Mouse (Mus musculus): ENCODE results near the gene Esp6. TPM values are rescaled to one million over a fixed set of nuclear protein-coding genes. Genes with fewer than 3 reads are reported as not detected.
"Not testable (repeated sequence)": the region's sequence is repeated elsewhere in the genome, so short reads cannot be mapped to it uniquely, and the experiment has no call there.

Gene Esp6
- not detected in 2 replicates for polyA plus RNA-seq (2014; fragmentation: Nextera tagmentation; extraction: Ambion mirVana)

DNA sequence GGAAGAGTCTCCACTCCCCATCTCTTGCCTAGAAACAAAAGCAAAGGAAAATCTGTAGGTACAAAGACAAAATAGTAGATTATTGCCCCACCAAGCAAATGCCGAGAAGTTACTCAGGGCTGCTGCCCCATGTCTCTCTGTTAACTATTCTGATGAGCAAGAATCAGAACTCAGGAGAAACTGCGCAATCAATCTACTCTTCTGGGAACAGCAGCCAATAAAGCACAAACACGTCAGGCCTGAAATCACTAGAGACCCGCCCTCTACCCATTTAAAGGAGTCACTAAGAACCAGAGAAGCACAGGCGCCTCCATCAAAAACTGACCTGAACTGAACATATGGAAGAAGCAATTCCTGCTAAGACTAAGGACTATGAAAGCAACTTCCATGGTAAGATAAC lies at the start of gene Esp6:
Esp6 (plus strand) TSS at position 301 of the 400 bp plus-strand sequence.
- no peak for ATAC-seq (ENCODE audit: insufficient read depth)
- Histone ChIP-seq H3K4me2 (no peak within 1 kb of the TSS), H3K27me3 (ENCODE audit: insufficient read depth, low read length) (no peaks in the 10 kb centered on the region), H3K4me3 (ENCODE audit: low read depth, low read length) (no peak within 1 kb of the TSS), H3K27ac (ENCODE audit: low read depth) (no peak within 1 kb of the TSS), H3K9me3 (ENCODE audit: low read depth, low read length) (no peaks in the 10 kb centered on the region), H3K36me3 (ENCODE audit: insufficient read depth) (no peaks in the 10 kb centered on the region), H3K4me1 (ENCODE audit: insufficient read depth) (no peaks in the 10 kb centered on the region), H3K9ac (no peak within 1 kb of the TSS)
- no peak for DNase-seq
- 80% methylated on average over 5 of the region's 5 CpGs for WGBS
- TF ChIP-seq CTCF (IDR thresholded peaks at IDR 0.05; ENCODE audit: low read depth), result no peak

- Histone ChIP-seq H3K4me3 (ENCODE audit: low read depth, low read length) (no peak within 1 kb of the TSS), H3K27ac (ENCODE audit: low read depth) (no peak within 1 kb of the TSS), H3K36me3 (ENCODE audit: insufficient read depth) (no peaks in the 10 kb centered on the region), H3K4me1 (ENCODE audit: insufficient read depth) (no peaks in the 10 kb centered on the region), H3K9ac (no peak within 1 kb of the TSS), H3K9me3 (ENCODE audit: low read depth, low read length) (no peaks in the 10 kb centered on the region), H3K4me2 (no peak within 1 kb of the TSS), H3K27me3 (ENCODE audit: insufficient read depth, low read length) (no peaks in the 10 kb centered on the region)
- ATAC-seq (ENCODE audit: insufficient read depth) (peak; percentile 56; the same call in 1 of the 2 replicates), DNase-seq (peak; percentile 11)
- 51% methylated on average over 3 of the region's 3 CpGs for WGBS
- TF ChIP-seq CTCF (IDR thresholded peaks at IDR 0.05; ENCODE audit: low read depth), result no peak
Measured at GRCm38 (mm10) chr17:40519818-40520217, 41.5 kb upstream of the Esp6 start, which contains the start of gene Esp8. TSS of gene Esp8 (plus strand) at chr17:40520022.

GRCm38 (mm10) chr17:40529813-40530212 lies 31.5 kb upstream of the Esp6 start:
- WGBS, result 53% methylated on average over 3 of the region's 3 CpGs
- H3K36me3 ChIP-seq (ENCODE audit: insufficient read depth), result no peaks in the 10 kb centered on the region
- no peaks in the 10 kb centered on the region for H3K27me3 ChIP-seq (ENCODE audit: insufficient read depth, low read length)
- H3K9ac ChIP-seq, result no peak overlapping the region
- ATAC-seq (ENCODE audit: insufficient read depth) (no peak), DNase-seq (no peak)
- TF ChIP-seq CTCF (IDR thresholded peaks at IDR 0.05; ENCODE audit: low read depth), result no peak
- no peaks in the 10 kb centered on the region for H3K9me3 ChIP-seq (ENCODE audit: low read depth, low read length)
- H3K27ac ChIP-seq (ENCODE audit: low read depth), result no peak overlapping the region
- no peak overlapping the region for H3K4me3 ChIP-seq (ENCODE audit: low read depth, low read length)
- H3K4me2 ChIP-seq, result no peak overlapping the region
- no peaks in the 10 kb centered on the region for H3K4me1 ChIP-seq (ENCODE audit: insufficient read depth)

DNA sequence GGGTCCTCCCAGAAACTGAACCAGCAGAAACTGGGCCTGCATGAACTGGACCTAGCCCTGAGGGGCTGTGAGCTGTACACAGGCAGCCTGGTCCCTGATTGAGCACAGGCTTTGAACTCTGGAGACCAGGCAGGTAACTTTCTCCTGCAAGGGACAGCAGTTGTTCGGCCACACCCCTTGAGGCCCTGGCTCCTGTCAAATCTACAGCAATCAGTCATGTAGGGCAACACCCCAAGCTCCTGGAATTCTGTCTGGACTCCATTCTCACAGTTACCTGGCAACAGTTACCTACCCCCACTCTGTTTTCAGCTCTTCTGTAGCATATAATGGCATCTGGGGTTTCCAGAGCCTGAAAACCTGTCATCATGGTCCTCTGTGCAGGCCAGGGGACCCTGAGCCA lies 30.2 kb upstream of the Esp6 start:
- Histone ChIP-seq H3K4me3 (ENCODE audit: low read depth, low read length) (no peak overlapping the region), H3K4me1 (ENCODE audit: insufficient read depth) (no peaks in the 10 kb centered on the region), H3K27ac (ENCODE audit: low read depth) (no peak overlapping the region), H3K4me2 (no peak overlapping the region), H3K27me3 (ENCODE audit: insufficient read depth, low read length) (no peaks in the 10 kb centered on the region), H3K9ac (no peak overlapping the region), H3K36me3 (ENCODE audit: insufficient read depth) (no peaks in the 10 kb centered on the region), H3K9me3 (ENCODE audit: low read depth, low read length) (no peaks in the 10 kb centered on the region)
- 75% methylated on average over 1 of the region's 1 CpGs for WGBS
- no peak for TF ChIP-seq CTCF (IDR thresholded peaks at IDR 0.05; ENCODE audit: low read depth)
- ATAC-seq (ENCODE audit: insufficient read depth) (no peak), DNase-seq (no peak)

GRCm38 (mm10) chr17:40547005-40547404 lies 14.3 kb upstream of the Esp6 start:
- not testable (repeated sequence) for H3K27me3 ChIP-seq (ENCODE audit: insufficient read depth, low read length); H3K4me1 ChIP-seq (ENCODE audit: insufficient read depth); H3K4me3 ChIP-seq (ENCODE audit: low read depth, low read length); H3K9me3 ChIP-seq (ENCODE audit: low read depth, low read length); H3K4me2 ChIP-seq; H3K9ac ChIP-seq; DNase-seq; H3K27ac ChIP-seq (ENCODE audit: low read depth); H3K36me3 ChIP-seq (ENCODE audit: insufficient read depth); ATAC-seq (ENCODE audit: insufficient read depth)
- 19% methylated on average over 5 of the region's 5 CpGs for WGBS

DNA sequence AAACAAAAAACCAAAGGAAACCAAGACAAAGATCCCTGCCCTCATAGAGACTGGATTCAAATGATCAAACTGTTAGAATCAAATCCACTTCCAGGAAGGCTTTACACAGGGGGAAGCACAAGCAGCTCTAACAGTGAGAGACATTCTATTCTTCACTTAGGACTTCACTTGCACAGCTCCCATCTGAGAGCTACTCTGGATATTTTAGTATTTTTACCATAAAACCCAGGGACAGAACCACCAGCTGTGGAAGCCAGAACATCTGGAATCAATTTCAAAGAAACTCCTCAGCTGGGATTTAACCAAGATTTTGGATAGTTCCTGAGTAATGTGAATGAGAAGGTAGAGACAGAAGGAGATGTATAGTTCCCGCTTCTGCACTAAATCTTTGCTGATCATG lies 7.8 kb upstream of the Esp6 start:
- 57% methylated on average over 1 of the region's 1 CpGs for WGBS
- H3K36me3 ChIP-seq (ENCODE audit: insufficient read depth), result no peaks in the 10 kb centered on the region
- no peaks in the 10 kb centered on the region for H3K4me1 ChIP-seq (ENCODE audit: insufficient read depth)
- no peak overlapping the region for H3K4me2 ChIP-seq
- no peak for TF ChIP-seq CTCF (IDR thresholded peaks at IDR 0.05; ENCODE audit: low read depth)
- ATAC-seq (ENCODE audit: insufficient read depth) (no peak), DNase-seq (no peak)
- H3K27me3 ChIP-seq (ENCODE audit: insufficient read depth, low read length), result no peaks in the 10 kb centered on the region
- H3K27ac ChIP-seq (ENCODE audit: low read depth), result no peak overlapping the region
- H3K4me3 ChIP-seq (ENCODE audit: low read depth, low read length), result no peak overlapping the region
- no peak overlapping the region for H3K9ac ChIP-seq
- no peaks in the 10 kb centered on the region for H3K9me3 ChIP-seq (ENCODE audit: low read depth, low read length)

DNA sequence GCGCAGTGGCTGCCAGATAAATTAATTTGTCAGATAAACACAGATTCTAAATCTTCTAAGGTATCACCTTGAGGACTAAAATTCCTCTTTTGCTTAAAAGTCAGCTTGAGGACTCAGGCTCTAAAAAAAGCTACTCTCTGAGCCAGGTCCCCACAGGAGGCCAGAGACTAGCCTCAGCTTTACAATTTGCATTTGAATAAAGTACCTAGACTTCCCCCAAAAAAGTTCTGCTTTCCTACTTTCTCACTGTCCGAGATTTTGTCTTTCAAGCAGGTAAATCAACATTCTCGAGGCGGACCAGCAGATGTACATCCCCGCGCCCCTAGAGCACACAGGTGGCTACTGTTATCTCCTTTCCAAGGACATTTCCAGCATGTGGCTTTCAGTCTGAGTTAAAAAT lies 22.6 kb downstream of the Esp6 start:
- not testable (repeated sequence) for H3K4me1 ChIP-seq (ENCODE audit: insufficient read depth); ATAC-seq (ENCODE audit: insufficient read depth); H3K4me2 ChIP-seq; H3K27ac ChIP-seq (ENCODE audit: low read depth); H3K9ac ChIP-seq; H3K4me3 ChIP-seq (ENCODE audit: low read depth, low read length); H3K9me3 ChIP-seq (ENCODE audit: low read depth, low read length); H3K27me3 ChIP-seq (ENCODE audit: insufficient read depth, low read length); H3K36me3 ChIP-seq (ENCODE audit: insufficient read depth); DNase-seq
- WGBS, result 56% methylated on average over 6 of the region's 6 CpGs

DNA sequence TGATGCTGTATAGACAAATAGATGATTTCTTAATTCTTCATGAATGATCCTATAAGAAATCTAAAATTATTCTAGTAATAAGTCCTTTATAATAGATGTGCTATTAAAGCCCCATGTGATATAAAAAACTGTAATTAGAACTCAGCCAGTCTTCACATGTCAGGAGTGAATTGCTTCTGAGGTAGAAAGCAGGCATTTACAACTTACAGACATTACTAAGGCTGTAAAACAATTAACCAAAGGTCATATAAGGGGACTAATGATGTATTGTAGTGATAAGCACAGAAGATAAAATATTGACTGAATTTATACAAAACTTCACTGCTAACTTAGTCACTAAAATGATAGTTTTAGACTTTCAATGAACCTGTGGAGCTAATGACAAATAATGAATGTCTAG lies 30.0 kb downstream of the Esp6 start:
- Histone ChIP-seq H3K27ac (ENCODE audit: low read depth) (no peak overlapping the region), H3K36me3 (ENCODE audit: insufficient read depth) (no peaks in the 10 kb centered on the region), H3K4me1 (ENCODE audit: insufficient read depth) (no peaks in the 10 kb centered on the region), H3K27me3 (ENCODE audit: insufficient read depth, low read length) (no peaks in the 10 kb centered on the region), H3K9me3 (ENCODE audit: low read depth, low read length) (no peaks in the 10 kb centered on the region), H3K4me3 (ENCODE audit: low read depth, low read length) (no peak overlapping the region), H3K9ac (no peak overlapping the region), H3K4me2 (no peak overlapping the region)
- TF ChIP-seq CTCF (IDR thresholded peaks at IDR 0.05; ENCODE audit: low read depth), result no peak
- DNase-seq (no peak), ATAC-seq (ENCODE audit: insufficient read depth) (no peak)
